ENCODE assay signal across 21 mouse cellular contexts in genomic region chr19:55524385-55524784, GRCm38 (mm10).
DNase-seq lines count a peak whose midpoint lies in the region; ATAC-seq and TF ChIP-seq lines count a peak whose summit lies in the region.
"Had no signal": no experiment of that assay in that cellular context is flagged by ENCODE, and none has a peak within 500 bp of the region (broad histone marks: within the 10 kb centered on the region; RNA-seq: fewer than 3 reads in every experiment).

No protein-coding gene starts in this region.

- TF ChIP-seq EP300 in liver, postnatal 0 days (IDR thresholded peaks at IDR 0.05; ENCODE audit: low read depth), result no peak

- H3K9me3 ChIP-seq in liver, embryonic 11.5 days (ENCODE audit: control insufficient read depth, low read length), result no peaks in the 10 kb centered on the region
- no peaks in the 10 kb centered on the region for H3K9me3 ChIP-seq in liver, postnatal 0 days (ENCODE audit: low read length)
- no peaks in the 10 kb centered on the region for H3K9me3 ChIP-seq in limb, embryonic 10.5 days (replicated peaks)
- H3K9me3 ChIP-seq in limb, embryonic 15.5 days, result no peaks in the 10 kb centered on the region
- H3K9me3 ChIP-seq: forebrain, embryonic 12.5 days; heart, embryonic 15.5 days; hindbrain, embryonic 13.5 days had no signal

- WGBS in liver, embryonic 11.5 days, result 90% methylated on average over 7 of the region's 7 CpGs
- 90% methylated on average over 7 of the region's 7 CpGs for WGBS in liver, postnatal 0 days (ENCODE audit: insufficient replicate concordance)
- 94% methylated on average over 7 of the region's 7 CpGs for WGBS in limb, embryonic 10.5 days
- 73% methylated on average over 7 of the region's 7 CpGs for WGBS in limb, embryonic 15.5 days

- no peak overlapping the region for H3K9ac ChIP-seq in liver, embryonic 11.5 days (ENCODE audit: low read depth, low read length)
- H3K9ac ChIP-seq in liver, postnatal 0 days (replicated peaks), result no peak overlapping the region
- H3K9ac ChIP-seq in limb, embryonic 15.5 days, result no peak overlapping the region
- H3K9ac ChIP-seq: forebrain, embryonic 12.5 days; forebrain, postnatal 0 days; heart, embryonic 15.5 days; hindbrain, embryonic 13.5 days had no signal

- H3K4me2 ChIP-seq in liver, embryonic 11.5 days, result no peak overlapping the region
- H3K4me2 ChIP-seq in liver, postnatal 0 days (ENCODE audit: low read depth, low read length), result no peak overlapping the region
- H3K4me2 ChIP-seq in limb, embryonic 15.5 days, result no peak overlapping the region
- H3K4me2 ChIP-seq: forebrain, embryonic 12.5 days; heart, embryonic 15.5 days; hindbrain, embryonic 13.5 days had no signal

- no peak overlapping the region for H3K27ac ChIP-seq in liver, embryonic 11.5 days (ENCODE audit: low read depth, low read length)
- no peak overlapping the region for H3K27ac ChIP-seq in liver, postnatal 0 days (ENCODE audit: low read depth)
- peak overlapping the region; percentile 72 for H3K27ac ChIP-seq in limb, embryonic 10.5 days
- H3K27ac ChIP-seq in limb, embryonic 15.5 days, result 0 out of 2 replicates have a peak overlapping the region, but pooled peaks have one; percentile 47
- H3K27ac ChIP-seq: forebrain, embryonic 12.5 days; heart, embryonic 15.5 days; hindbrain, embryonic 13.5 days; hindbrain, postnatal 0 days had no signal

- H3K4me1 ChIP-seq in liver, embryonic 11.5 days (replicated peaks; ENCODE audit: control insufficient read depth, insufficient read depth, low read length), result no peaks in the 10 kb centered on the region; the same call in 1 of the 2 replicates
- no peaks in the 10 kb centered on the region; the same call in 1 of the 2 replicates for H3K4me1 ChIP-seq in liver, postnatal 0 days (ENCODE audit: insufficient read depth)
- H3K4me1 ChIP-seq in limb, embryonic 10.5 days, result peaks cover 69% of the 10 kb centered on the region
- H3K4me1 ChIP-seq in limb, embryonic 15.5 days, result peaks cover 10% of the 10 kb centered on the region

- no peaks in the 10 kb centered on the region for H3K27me3 ChIP-seq in liver, embryonic 11.5 days (replicated peaks; ENCODE audit: control insufficient read depth, insufficient read depth, low read length)
- no peaks in the 10 kb centered on the region for H3K27me3 ChIP-seq in liver, postnatal 0 days (ENCODE audit: insufficient read depth, low read length)
- no peaks in the 10 kb centered on the region for H3K27me3 ChIP-seq in limb, embryonic 10.5 days (ENCODE audit: low read depth, poor library complexity, severe bottlenecking)
- no peaks in the 10 kb centered on the region for H3K27me3 ChIP-seq in limb, embryonic 15.5 days
- H3K27me3 ChIP-seq: forebrain, embryonic 12.5 days; heart, embryonic 15.5 days; Patski had no signal

- no peak for TF ChIP-seq CTCF in liver, postnatal 0 days (IDR thresholded peaks at IDR 0.05; ENCODE audit: low read depth)

- H3K4me3 ChIP-seq in liver, embryonic 11.5 days (ENCODE audit: low read depth, low read length), result no peak overlapping the region
- no peak overlapping the region for H3K4me3 ChIP-seq in liver, postnatal 0 days (ENCODE audit: low read depth, low read length)
- no peak overlapping the region for H3K4me3 ChIP-seq in limb, embryonic 10.5 days
- no peak overlapping the region for H3K4me3 ChIP-seq in limb, embryonic 15.5 days
- H3K4me3 ChIP-seq: forebrain, embryonic 12.5 days; heart, embryonic 15.5 days; hindbrain, embryonic 13.5 days had no signal

- peak; percentile 67 for DNase-seq in heart, adult 11 months
- no peak for DNase-seq in heart, postnatal 4 days
- peak; percentile 15 for DNase-seq in liver, embryonic 11.5 days (ENCODE audit: low spot score)
- no peak for DNase-seq in liver, postnatal 0 days
- DNase-seq in limb, embryonic 10.5 days (ENCODE audit: low spot score), result no peak
- no peak for DNase-seq in cerebellum, postnatal 36 days
- no peak for DNase-seq in cerebellum, postnatal 14 days
- DNase-seq: adrenal gland, adult 8-10 months; cerebellum, adult 11 months; cerebellum, adult 8-10 months; cerebellum, postnatal 25 days; gastrocnemius, postnatal 14 days; kidney, adult 11 months had no signal

- H3K36me3 ChIP-seq in liver, embryonic 11.5 days (ENCODE audit: control insufficient read depth, insufficient read depth, low read length), result no peaks in the 10 kb centered on the region
- H3K36me3 ChIP-seq in liver, postnatal 0 days (replicated peaks; ENCODE audit: insufficient read depth, low read length), result no peaks in the 10 kb centered on the region
- no peaks in the 10 kb centered on the region for H3K36me3 ChIP-seq in limb, embryonic 10.5 days
- no peaks in the 10 kb centered on the region for H3K36me3 ChIP-seq in limb, embryonic 15.5 days
- H3K36me3 ChIP-seq: forebrain, embryonic 12.5 days; heart, embryonic 15.5 days; hindbrain, embryonic 13.5 days had no signal

- no peak for ATAC-seq in liver, embryonic 11.5 days (replicated peaks; ENCODE audit: low FRiP score)
- no peak for ATAC-seq in liver, postnatal 0 days
- ATAC-seq in limb, embryonic 15.5 days (ENCODE audit: insufficient number of reproducible peaks, low FRiP score, low TSS enrichment, low read depth), result no peak
- ATAC-seq: activated CD4-positive, CD25-positive, alpha-beta regulatory T cell, adult 4 months; hindbrain, postnatal 0 days; Patski had no signal

Comparison
In these comparisons a context has a peak if more than half of its experiments do, and no peak if none do; other contexts are left out.
1. DNase-seq: peak in heart, adult 11 months (single experiment) and liver, embryonic 11.5 days (single experiment); none in heart, postnatal 4 days (single experiment), liver, postnatal 0 days (single experiment), limb, embryonic 10.5 days (single experiment), cerebellum, postnatal 36 days (0 of 2) and cerebellum, postnatal 14 days (0 of 2).
2. H3K27ac ChIP-seq: peak in limb, embryonic 10.5 days (single experiment) and limb, embryonic 15.5 days (single experiment); none in liver, embryonic 11.5 days (single experiment) and liver, postnatal 0 days (single experiment).